Mouse (Mus musculus) adrenal gland, adult 18-20 months (tissue): Measurements from ENCODE around the gene Pik3r2. TPM values are rescaled to one million over a fixed set of nuclear protein-coding genes. Genes with fewer than 3 reads are reported as not detected.
A peak's percentile ranks its signal among the peaks of the same experiment; 100 is the strongest.

Experiments used
- DNase-seq, 2 experiments: peaks; one replicate each; pipeline ENCODE4 v3.0.0; 2021 to 2022; ENCODE audit warnings: low spot score in 2 of 2
- total RNA-seq, 2 experiments: library from RNA; stranded (reverse); gene quantifications; 1 replicate in 1 of 2; 2 replicates in 1 of 2; pipeline ENCODE4 v1.2.3; 2021

Gene Pik3r2
- total RNA-seq, 2 experiments from 2014 or later, result 30.5 to 36.5 TPM

GRCm38 (mm10) chr8:70802786-70803510, 26.4 kb upstream of the Pik3r2 start:
- no peak for DNase-seq

- no peak for DNase-seq
Measured at GRCm38 (mm10) chr8:70801830-70802229, 25.3 kb upstream of the Pik3r2 start.

GRCm38 (mm10) chr8:70801156-70801555, 24.6 kb upstream of the Pik3r2 start:
- DNase-seq, result no peak

GRCm38 (mm10) chr8:70800648-70801047, 24.1 kb upstream of the Pik3r2 start:
- no peak for DNase-seq

GRCm38 (mm10) chr8:70798281-70798680, 21.8 kb upstream of the Pik3r2 start:
- DNase-seq, result no peak

GRCm38 (mm10) chr8:70797081-70798070, 20.9 kb upstream of the Pik3r2 start:
- peak; percentile 85 to 86 for DNase-seq

GRCm38 (mm10) chr8:70796403-70797080, 20.0 kb upstream of the Pik3r2 start:
- peak in 1 of 2 experiments; percentile 75 for DNase-seq

GRCm38 (mm10) chr8:70795370-70795769, 18.9 kb upstream of the Pik3r2 start:
- DNase-seq, result no peak

GRCm38 (mm10) chr8:70794215-70794614, 17.7 kb upstream of the Pik3r2 start:
- DNase-seq, result no peak

- no peak for DNase-seq
Measured at GRCm38 (mm10) chr8:70792700-70793099, 16.2 kb upstream of the Pik3r2 start.

- peak; percentile 99 for DNase-seq
Measured at GRCm38 (mm10) chr8:70791975-70792691, 15.6 kb upstream of the Pik3r2 start.

- no peak for DNase-seq
Measured at GRCm38 (mm10) chr8:70791294-70791701, 14.8 kb upstream of the Pik3r2 start.

GRCm38 (mm10) chr8:70790846-70791245, 14.3 kb upstream of the Pik3r2 start:
- no peak for DNase-seq

- no peak for DNase-seq
Measured at GRCm38 (mm10) chr8:70789046-70789445, 12.5 kb upstream of the Pik3r2 start.

GRCm38 (mm10) chr8:70787941-70788667, 11.6 kb upstream of the Pik3r2 start:
- no peak for DNase-seq

- DNase-seq, result no peak
Measured at GRCm38 (mm10) chr8:70787051-70787445, 10.5 kb upstream of the Pik3r2 start.

- no peak for DNase-seq
Measured at GRCm38 (mm10) chr8:70786291-70787050, 10.0 kb upstream of the Pik3r2 start.

- no peak for DNase-seq
Measured at GRCm38 (mm10) chr8:70780093-70780492, 3.6 kb upstream of the Pik3r2 start.

GRCm38 (mm10) chr8:70775851-70776495, 540 bp downstream of the Pik3r2 start:
- DNase-seq, result no peak
